Mouse (Mus musculus) embryo, embryonic 11.5 days (tissue): ENCODE data around the gene Rnf167.

ENCODE experiments used
- DNase-seq: peaks from one replicate; pipeline ENCODE4 v3.0.0-alpha.2; 2012; ENCODE audit warnings: low read depth, low spot score

Gene Rnf167

GRCm38 (mm10) chr11:70646691-70647650 is at the start of gene Rnf167, which contains the start of gene Slc25a11:
Gene Rnf167 (plus strand): TSS chr11:70647235.
Gene Slc25a11 (minus strand): TSS chr11:70647479.
- peak; percentile 98 for DNase-seq

GRCm38 (mm10) chr11:70597301-70597700 is 49.7 kb upstream of the Rnf167 start:
- DNase-seq, result no peak

- no peak for DNase-seq
Measured at GRCm38 (mm10) chr11:70598451-70598953, 48.5 kb upstream of the Rnf167 start.

- peak; percentile 61 for DNase-seq
Measured at GRCm38 (mm10) chr11:70605024-70605566, 41.9 kb upstream of the Rnf167 start.

- no peak for DNase-seq
Measured at GRCm38 (mm10) chr11:70606717-70607116, 40.3 kb upstream of the Rnf167 start.

- no peak for DNase-seq
Measured at GRCm38 (mm10) chr11:70607611-70608010, 39.4 kb upstream of the Rnf167 start.

GRCm38 (mm10) chr11:70608381-70609066 is 38.5 kb upstream of the Rnf167 start:
- no peak for DNase-seq

GRCm38 (mm10) chr11:70610752-70611151 is 36.3 kb upstream of the Rnf167 start:
- DNase-seq, result no peak

- DNase-seq, result no peak
Measured at GRCm38 (mm10) chr11:70612505-70612904, 34.5 kb upstream of the Rnf167 start.

GRCm38 (mm10) chr11:70615074-70615473 is 32.0 kb upstream of the Rnf167 start:
- DNase-seq, result peak; percentile 30

GRCm38 (mm10) chr11:70615516-70616093 is 31.4 kb upstream of the Rnf167 start, which contains the start of gene 4930544D05Rik:
Gene 4930544D05Rik (plus strand): TSS chr11:70615848.
- DNase-seq, result no peak

- no peak for DNase-seq
Measured at GRCm38 (mm10) chr11:70619101-70619500, 27.9 kb upstream of the Rnf167 start, which contains the start of gene Chrne. Gene Chrne (minus strand): TSS chr11:70619216.

- DNase-seq, result no peak
Measured at GRCm38 (mm10) chr11:70621972-70622814, 24.8 kb upstream of the Rnf167 start.

- no peak for DNase-seq
Measured at GRCm38 (mm10) chr11:70623053-70623742, 23.8 kb upstream of the Rnf167 start.

- peak; percentile 30 for DNase-seq
Measured at GRCm38 (mm10) chr11:70625473-70625872, 21.6 kb upstream of the Rnf167 start.

- DNase-seq, result no peak
Measured at GRCm38 (mm10) chr11:70626877-70627276, 20.2 kb upstream of the Rnf167 start.

- DNase-seq, result no peak
Measured at GRCm38 (mm10) chr11:70628431-70628830, 18.6 kb upstream of the Rnf167 start.

- no peak for DNase-seq
Measured at GRCm38 (mm10) chr11:70629557-70629956, 17.5 kb upstream of the Rnf167 start.

GRCm38 (mm10) chr11:70630129-70630528 is 16.9 kb upstream of the Rnf167 start:
- DNase-seq, result no peak

GRCm38 (mm10) chr11:70635601-70636000 is 11.4 kb upstream of the Rnf167 start:
- no peak for DNase-seq
